Mouse (Mus musculus) lung, postnatal 10 days (tissue): Measurements from ENCODE around the gene Mtrf1l.

ENCODE experiments used
- DNase-seq: peaks from one replicate; pipeline ENCODE4 v3.0.0; 2021

Gene Mtrf1l

DNA sequence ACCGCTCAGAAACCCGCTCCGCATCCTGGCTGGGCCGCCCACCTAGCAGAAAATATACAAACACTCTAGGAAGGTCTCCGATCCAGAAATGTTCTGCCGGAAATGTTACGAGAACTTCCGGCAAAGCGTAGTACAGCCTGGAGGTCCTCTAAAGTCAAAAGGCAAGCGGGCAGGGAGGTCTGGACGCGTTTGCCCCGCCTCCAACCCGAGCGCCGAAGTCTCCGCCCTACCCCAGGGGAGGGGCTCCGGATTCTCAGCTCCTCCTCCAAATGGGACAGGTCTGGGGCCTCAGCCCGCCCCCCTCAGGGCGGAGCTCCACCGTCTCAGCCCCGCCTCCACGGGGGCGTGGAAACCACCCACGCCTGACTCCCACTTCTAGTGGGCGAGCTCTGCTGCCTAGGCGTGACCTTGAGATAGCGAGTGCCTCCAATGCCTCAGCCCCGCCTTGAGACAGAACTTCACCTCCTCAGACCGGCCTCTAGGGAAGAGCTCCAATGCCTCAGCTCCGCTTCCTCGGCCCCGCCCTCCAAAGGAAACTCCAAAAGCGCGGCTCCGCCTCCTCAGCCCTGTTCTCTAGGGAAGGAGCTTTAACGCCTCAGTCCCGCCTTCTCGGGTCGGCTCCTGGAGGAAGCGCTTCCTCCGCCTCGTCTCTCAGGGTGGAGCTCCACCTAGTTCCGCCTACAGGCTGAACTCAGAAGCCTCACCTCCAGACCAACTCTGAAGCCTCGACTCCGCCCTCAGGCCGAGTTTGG, at the start of gene Mtrf1l:
Gene Mtrf1l, minus strand, starts transcription at position 171 of the 752 bp plus-strand sequence.
- peak; percentile 99 for DNase-seq

- DNase-seq: no peak
Measured at GRCm38 (mm10) chr10:5871081-5871480, 47.4 kb upstream of the Mtrf1l start.

GRCm38 (mm10) chr10:5867981-5868552, 44.4 kb upstream of the Mtrf1l start:
- DNase-seq: no peak

GRCm38 (mm10) chr10:5865996-5866395, 42.3 kb upstream of the Mtrf1l start:
- DNase-seq: no peak

GRCm38 (mm10) chr10:5862669-5863068, 39.0 kb upstream of the Mtrf1l start:
- DNase-seq: no peak

DNA sequence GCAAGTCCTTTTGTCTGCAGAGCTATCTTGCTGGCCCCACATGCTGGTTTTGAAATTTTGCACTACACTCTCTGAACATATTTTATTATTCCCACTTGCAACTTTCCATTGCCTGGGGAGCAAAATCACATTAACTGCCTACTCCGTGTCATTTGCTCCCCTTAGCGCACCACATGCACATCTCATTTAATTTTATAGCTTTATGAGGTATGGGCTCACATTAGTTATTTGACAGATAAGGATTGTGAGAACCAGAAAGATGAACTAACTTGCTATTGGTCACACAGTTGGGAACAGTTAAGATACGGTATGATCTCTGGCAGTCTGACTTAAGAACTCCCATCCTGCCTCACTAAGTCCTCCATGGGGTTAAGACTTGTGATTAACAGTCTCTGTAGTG, 37.1 kb upstream of the Mtrf1l start:
- no peak for DNase-seq

DNA sequence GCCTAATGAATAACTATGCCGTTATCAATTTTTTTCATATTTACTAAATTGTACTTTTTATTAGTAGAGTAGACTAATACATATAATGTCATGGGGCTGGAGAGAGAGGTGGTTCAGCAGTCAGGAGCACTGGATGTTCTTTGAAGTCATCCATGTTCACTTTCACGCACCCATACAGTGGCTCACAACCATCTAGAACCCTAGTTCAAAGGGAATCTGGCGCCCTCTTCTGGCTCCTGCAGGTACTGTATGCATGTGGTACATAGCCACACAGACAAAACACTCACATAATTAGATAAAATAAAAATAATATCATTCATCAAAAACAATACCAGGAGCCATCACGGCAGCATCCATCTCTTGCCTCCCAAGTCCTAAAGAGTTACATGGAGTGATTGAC, 36.0 kb upstream of the Mtrf1l start:
- no peak for DNase-seq

GRCm38 (mm10) chr10:5857996-5858549, 34.4 kb upstream of the Mtrf1l start:
- DNase-seq: no peak

GRCm38 (mm10) chr10:5853290-5853868, 29.7 kb upstream of the Mtrf1l start:
- DNase-seq: no peak

DNA sequence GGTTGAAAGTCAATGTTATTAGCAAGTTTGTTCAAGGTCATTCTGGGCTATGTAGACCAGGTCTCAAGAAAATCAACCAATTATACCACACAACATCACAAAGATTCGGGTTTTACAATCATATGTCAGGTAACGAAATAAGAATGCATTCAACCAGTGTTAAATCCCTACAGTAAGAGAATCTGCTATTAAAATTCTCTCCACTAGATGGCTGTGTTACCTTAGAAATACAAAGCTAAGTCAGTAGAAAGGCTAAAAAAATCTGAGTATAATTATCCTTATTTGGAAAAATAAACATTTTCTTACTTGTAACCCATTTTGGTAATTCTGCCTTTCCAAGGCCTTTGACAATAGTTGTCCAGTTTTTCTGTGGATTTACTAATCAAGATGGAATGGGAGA, 23.2 kb upstream of the Mtrf1l start:
- no peak for DNase-seq

- peak; percentile 68 for DNase-seq
Measured at GRCm38 (mm10) chr10:5841369-5841768, 17.7 kb upstream of the Mtrf1l start.

DNA sequence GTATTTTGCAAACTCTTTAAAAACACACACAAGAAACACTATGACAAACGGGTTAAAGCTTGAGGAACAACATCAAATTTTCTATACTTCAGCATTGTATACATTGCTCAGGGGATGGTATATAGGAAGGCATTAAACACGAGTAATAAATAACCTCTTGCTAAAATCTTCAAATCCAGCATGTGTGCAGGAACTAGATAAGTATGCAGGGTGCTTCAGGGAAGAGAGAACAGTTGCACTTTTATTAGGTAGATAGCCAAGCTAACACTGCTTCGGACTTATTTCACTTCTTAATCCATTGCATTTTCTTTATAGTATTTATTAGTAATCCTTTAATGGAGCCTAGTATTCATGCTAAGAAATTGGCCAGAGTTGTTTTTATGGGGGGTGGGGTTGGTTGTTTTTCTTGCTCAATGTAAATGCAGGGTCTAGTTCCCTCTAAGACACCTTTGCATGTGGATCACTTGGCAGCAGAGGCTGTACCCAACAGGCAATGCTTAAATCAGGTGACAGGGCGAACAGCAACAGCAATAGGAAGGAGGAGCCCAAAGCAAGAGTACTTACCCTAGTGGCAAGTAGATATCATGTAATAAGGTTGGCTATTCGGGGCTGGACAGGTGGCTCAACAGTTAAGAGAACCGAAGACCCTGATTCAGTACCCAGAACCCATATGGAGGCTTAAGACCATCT, 2.8 kb upstream of the Mtrf1l start:
- DNase-seq: no peak

GRCm38 (mm10) chr10:5824779-5825178, 1.1 kb upstream of the Mtrf1l start:
- peak; percentile 78 for DNase-seq

DNA sequence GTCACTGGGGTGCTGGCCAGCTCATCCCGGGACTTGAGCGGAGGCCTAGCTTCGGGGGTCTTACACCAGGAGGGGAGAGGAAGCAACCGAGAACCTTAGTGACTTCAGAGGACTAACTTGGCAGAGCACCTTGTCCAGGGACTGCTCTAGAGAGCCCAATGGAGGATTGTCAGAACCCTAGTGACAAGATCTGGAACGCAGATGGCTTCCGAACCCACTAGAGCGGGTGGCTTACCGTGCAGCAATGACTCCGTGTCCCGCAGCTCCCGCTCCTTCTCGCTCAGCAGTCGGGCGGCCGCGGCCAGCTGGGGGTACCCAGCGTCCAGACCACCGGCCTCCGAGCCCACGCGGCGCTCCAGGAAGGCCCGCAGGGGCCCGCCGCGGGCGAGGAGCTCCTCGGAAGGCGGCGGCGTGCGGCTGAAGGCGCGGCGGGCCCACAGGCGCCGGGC, 395 bp downstream of the Mtrf1l start:
- DNase-seq: no peak

GRCm38 (mm10) chr10:5818772-5819171, 4.9 kb downstream of the Mtrf1l start:
- no peak for DNase-seq

DNA sequence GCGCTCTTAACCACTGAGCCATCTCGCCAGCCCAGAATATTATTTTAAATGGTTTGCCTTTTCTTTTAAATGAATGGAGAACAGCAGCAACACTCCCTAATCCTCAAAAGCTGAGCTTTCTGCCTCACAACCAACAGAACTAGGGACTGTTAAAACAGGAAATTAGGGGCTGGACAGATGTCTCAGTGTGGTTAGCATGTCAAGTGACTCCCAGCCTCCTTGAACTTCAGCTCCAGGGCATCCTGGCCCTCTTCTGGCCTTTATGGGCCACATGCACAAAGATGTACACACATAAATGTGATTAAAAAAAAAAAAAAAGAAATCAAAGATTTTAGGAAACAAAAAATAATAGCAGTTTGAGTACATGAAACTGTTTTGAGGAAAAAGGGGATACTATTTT, 7.7 kb downstream of the Mtrf1l start:
- DNase-seq: no peak

- DNase-seq: no peak
Measured at GRCm38 (mm10) chr10:5813724-5814123, 10.0 kb downstream of the Mtrf1l start.

DNA sequence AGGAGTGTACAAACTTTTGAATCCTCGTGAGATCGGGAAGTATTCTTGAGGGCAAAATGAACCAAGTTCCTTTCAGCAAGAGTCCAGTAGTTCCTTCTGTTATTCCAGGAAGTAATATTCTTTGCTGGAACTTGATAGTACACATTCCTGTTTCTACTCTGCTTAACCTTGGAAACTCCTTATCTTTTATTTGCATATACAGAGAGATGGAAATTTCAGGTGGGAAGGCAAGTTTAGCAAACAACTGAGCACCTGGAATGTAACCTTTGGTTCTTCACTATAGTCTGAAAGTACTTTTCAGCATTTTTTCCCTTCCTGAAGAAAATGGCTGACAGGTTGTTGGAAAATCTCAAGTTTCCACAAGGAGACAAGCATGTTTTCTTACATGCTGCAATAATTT, 16.0 kb downstream of the Mtrf1l start:
- DNase-seq: no peak

DNA sequence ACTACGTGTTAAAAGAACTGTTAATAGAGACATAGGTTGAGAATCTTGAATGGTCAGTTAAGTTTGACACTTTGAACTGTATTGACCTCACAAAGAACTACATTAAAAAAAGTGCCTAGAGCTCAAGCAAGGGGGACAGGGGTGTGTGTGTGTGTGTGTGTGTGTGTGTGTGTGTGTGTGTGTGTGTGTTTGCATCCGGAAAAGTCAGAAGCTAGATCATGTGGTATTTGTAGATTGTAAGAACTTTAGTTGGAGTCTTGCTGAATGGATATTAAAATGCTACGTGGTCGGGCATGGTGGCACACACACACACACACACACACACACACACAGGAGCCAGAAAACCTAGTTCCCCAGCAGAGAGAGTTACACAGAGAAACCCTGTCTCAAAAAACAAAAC, 16.7 kb downstream of the Mtrf1l start:
- no peak for DNase-seq

GRCm38 (mm10) chr10:5806416-5806815, 17.3 kb downstream of the Mtrf1l start:
- DNase-seq: no peak

DNA sequence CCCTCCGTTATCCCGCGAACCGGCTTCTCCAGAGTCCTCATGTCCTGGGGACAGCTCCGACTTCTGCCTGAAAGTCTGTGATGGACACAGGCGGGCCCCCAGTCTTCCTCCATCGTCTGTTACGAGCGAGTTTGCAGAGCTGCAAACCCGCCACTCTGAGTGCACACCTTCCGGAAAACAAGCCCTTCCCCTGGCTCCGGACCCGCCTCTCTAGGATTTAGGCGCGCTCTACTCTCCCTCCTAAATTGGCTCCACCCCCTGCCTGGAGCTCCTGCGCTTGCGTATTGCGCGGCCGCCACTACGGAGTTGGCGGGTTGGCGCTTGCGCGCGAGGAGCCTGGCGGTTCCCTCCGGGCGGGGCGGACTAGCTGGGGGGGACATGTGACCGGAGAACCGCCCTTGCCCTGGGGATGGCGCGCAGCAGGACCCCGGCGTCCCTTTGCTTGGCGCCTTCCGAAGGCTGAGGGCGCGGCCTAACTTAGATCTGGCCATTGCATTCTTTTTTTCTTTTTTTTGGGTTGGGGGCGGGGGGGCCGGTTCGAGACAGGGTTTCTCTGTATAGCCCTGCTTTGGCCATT, 17.9 kb downstream of the Mtrf1l start:
- peak; percentile 98 for DNase-seq

- DNase-seq: peak; percentile 99
Measured at GRCm38 (mm10) chr10:5805243-5805730, 18.4 kb downstream of the Mtrf1l start, which contains the start of gene Fbxo5. TSS of gene Fbxo5 (minus strand) at chr10:5805600.

DNA sequence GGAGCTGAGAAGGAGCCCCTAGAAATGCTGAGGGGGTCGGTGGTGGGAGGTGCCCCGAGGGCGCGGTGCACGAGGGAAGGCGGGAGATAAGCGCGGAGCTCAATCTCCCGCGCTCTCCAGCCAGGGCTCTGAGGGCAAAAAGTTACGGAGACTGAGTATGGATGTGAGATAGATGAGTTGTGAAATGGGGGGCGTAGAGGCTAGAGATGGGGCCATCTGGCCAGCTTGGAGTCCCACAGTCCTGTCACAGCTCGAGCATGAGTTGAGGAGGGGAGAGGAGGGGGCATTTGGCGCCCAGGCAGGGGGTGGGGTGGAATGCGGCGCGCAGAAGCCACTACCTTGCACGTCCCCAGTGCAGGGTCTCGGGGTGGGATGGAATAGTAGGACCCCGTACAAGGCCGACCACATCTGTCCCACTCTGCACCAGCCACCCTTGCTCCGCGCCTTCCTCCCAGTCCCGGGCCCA, 19.0 kb downstream of the Mtrf1l start:
- no peak for DNase-seq
